Mouse (Mus musculus) lung, embryonic 16.5 days (tissue): ENCODE data around the gene Nipsnap1. TPM values are rescaled to one million over a fixed set of nuclear protein-coding genes. Genes with fewer than 3 reads are reported as not detected.

Source experiments
- ATAC-seq: fragments of 200-750 bp; cut with Nextera tagmentation; 2 replicates; pipeline ENCODE4 v1.8.0; 2017; ENCODE audit warnings: low read depth, mild to moderate bottlenecking, moderate library complexity
- H3K27ac ChIP-seq: fragments of 300-500 bp; sonication (generic); 2 replicates; pipeline ENCODE4 v1.5.1; 2014; ENCODE audit warnings: mild to moderate bottlenecking, control low read depth, low read length
- H3K27me3 ChIP-seq: fragments of 300-500 bp; sonication (generic); 2 replicates; pipeline ENCODE4 v1.6.1; 2014; ENCODE audit warnings: low read depth, low read length, mixed read lengths; ENCODE audit not compliant: control insufficient read depth, insufficient read depth
- H3K36me3 ChIP-seq: fragments of 300-500 bp; sonication (generic); 2 replicates; pipeline ENCODE4 v1.6.1; 2014; ENCODE audit warnings: low read length; ENCODE audit not compliant: control insufficient read depth, insufficient read depth
- H3K4me1 ChIP-seq: fragments of 300-500 bp; sonication (generic); replicated peaks from 2 replicates; pipeline ENCODE4 v1.6.1; 2014; ENCODE audit warnings: low read length, mixed read lengths; ENCODE audit not compliant: control insufficient read depth, insufficient read depth
- H3K4me2 ChIP-seq: fragments of 300-500 bp; sonication (generic); 2 replicates; pipeline ENCODE4 v1.6.1; 2014; ENCODE audit warnings: low read depth, low read length, control low read depth
- H3K4me3 ChIP-seq: fragments of 300-500 bp; sonication (generic); 2 replicates; pipeline ENCODE4 v1.5.1; 2014; ENCODE audit warnings: mild to moderate bottlenecking, low read length, control low read depth
- H3K9ac ChIP-seq: fragments of 300-500 bp; sonication (generic); 2 replicates; pipeline ENCODE4 v1.6.1; 2014; ENCODE audit warnings: low read length, control low read depth
- H3K9me3 ChIP-seq: fragments of 300-500 bp; sonication (generic); 2 replicates; pipeline ENCODE4 v1.6.1; 2016; ENCODE audit warnings: low read length; ENCODE audit not compliant: control insufficient read depth
- WGBS: fragments of 180-500 bp; shearing (Covaris S2); extraction: QIAGEN DNeasy Blood & Tissue Kit; methylation state at CpG from one replicate; pipeline ENCODE4 v1.1.7; 2014; 5-methylcytosine and 5-hydroxymethylcytosine counted together
- polyA plus RNA-seq: library from polyadenylated mRNA; unstranded; fragments of >200 nt; fragmentation: Nextera tagmentation; extraction: Ambion mirVana; gene quantifications from 2 replicates; pipeline ENCODE4 v1.2.1, GENCODE M21; 2015

The Nipsnap1 gene
- polyA plus RNA-seq, 1 experiment from 2014 or later: 30.1 TPM

DNA sequence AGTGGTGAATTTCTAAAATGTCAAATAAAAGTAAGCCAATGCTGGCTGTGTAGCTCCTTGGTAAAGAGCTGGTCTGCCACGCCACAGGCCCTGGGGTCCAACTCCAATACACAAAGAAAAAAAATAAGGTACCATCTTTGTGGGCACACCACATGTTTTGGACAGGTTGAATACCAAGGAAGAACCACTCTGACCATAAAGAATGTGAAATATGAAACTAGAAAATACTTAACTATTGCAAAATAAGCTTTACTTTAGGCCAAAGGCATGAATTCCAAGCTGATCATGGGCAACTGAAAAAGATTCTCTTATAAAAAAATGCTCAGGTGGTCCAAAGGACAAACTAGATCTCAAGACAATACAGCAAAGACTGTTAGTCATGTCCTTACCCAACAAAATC is 35.5 kb upstream of the Nipsnap1 start:
- WGBS: 75% methylated on average over 1 of the region's 1 CpGs
- H3K9ac ChIP-seq: no peak overlapping the region
- H3K27me3 ChIP-seq: no peaks in the 10 kb centered on the region
- H3K4me3 ChIP-seq: no peak overlapping the region
- no peak overlapping the region for H3K4me2 ChIP-seq
- H3K4me1 ChIP-seq: no peaks in the 10 kb centered on the region
- no peaks in the 10 kb centered on the region for H3K36me3 ChIP-seq
- H3K9me3 ChIP-seq: no peaks in the 10 kb centered on the region
- no peak overlapping the region for H3K27ac ChIP-seq
- ATAC-seq: no peak

DNA sequence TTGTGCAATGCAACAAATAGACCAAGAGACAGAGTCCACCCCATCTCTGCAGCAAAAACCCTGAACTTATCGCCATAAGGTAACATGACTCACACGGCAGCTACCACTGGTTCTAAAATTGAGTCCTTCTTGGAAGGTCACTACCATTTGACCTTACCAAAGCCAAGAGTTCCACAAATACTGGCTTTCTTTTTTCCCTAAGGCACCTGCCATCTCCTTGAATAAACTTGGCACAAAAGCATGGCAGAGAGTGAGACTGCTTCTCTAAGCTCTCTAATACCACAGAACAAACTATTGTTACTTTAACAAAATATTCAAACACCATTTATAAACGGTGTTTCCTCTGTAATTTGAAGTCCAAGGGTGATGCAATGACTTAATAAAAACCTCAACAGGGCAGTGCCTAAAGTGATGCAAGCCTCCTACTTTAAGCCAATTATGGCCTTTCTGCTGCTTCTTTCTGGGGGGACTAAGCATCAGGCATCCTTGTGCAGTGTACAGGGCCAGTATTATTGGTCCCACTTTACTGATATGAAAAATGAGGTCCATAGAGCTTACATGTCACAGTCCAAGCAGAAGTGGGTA is 32.7 kb upstream of the Nipsnap1 start:
- no peak overlapping the region for H3K9ac ChIP-seq
- H3K4me3 ChIP-seq: no peak overlapping the region
- H3K4me2 ChIP-seq: no peak overlapping the region
- no peaks in the 10 kb centered on the region for H3K9me3 ChIP-seq
- H3K27ac ChIP-seq: no peak overlapping the region
- 70% methylated on average over 3 of the region's 3 CpGs for WGBS
- no peaks in the 10 kb centered on the region for H3K27me3 ChIP-seq
- no peaks in the 10 kb centered on the region for H3K36me3 ChIP-seq
- H3K4me1 ChIP-seq: no peaks in the 10 kb centered on the region
- ATAC-seq: no peak

DNA sequence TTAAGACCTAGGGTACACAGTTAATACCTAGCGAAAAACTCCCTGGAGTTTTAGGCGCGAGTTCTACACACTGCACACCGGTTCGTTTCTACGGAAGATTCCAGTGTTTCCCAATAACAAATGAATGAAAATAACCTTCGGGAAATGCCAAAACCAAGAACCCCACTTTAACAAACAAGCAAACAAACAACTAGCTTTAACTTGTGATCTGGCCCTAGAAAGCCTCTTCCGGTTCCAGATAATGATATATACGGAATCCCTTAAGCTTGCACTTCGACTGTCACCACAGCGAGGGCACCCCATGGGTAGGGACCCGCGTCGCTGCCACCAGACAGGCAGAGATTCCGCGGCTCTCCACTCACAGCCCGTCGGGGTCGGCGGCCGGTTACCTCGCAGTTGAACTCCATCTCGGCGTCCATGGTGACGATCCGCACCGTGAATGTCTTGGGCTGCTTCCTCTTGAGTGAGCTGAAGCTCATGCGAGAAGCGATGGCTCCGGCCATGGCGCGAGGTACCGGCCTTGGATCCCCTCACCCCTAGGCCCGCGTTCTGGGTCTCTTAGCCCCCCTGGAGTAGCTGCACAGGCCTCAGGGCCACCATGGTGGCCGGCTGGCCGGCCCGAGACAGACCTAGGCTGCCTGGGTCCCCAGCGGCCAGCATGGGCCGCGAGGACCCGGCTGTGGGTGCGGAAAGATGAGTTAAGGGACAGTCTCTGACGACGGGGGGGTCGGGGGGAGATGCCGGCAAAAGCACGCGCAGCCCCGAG is 25.1 kb upstream of the Nipsnap1 start:
- 0 out of 2 replicates have a peak, but pooled peaks have one; percentile 1 for ATAC-seq
- H3K36me3 ChIP-seq: no peaks in the 10 kb centered on the region
- no peaks in the 10 kb centered on the region for H3K9me3 ChIP-seq
- WGBS: under 1% methylated on average over 50 of the region's 50 CpGs
- peak overlapping the region; percentile 98 for H3K9ac ChIP-seq
- H3K4me1 ChIP-seq: peaks cover 6% of the 10 kb centered on the region; the same call in 1 of the 2 replicates
- peak overlapping the region; percentile 57 for H3K4me2 ChIP-seq
- H3K27me3 ChIP-seq: no peaks in the 10 kb centered on the region
- peak overlapping the region; percentile 67 for H3K27ac ChIP-seq
- H3K4me3 ChIP-seq: peak overlapping the region; percentile 99

DNA sequence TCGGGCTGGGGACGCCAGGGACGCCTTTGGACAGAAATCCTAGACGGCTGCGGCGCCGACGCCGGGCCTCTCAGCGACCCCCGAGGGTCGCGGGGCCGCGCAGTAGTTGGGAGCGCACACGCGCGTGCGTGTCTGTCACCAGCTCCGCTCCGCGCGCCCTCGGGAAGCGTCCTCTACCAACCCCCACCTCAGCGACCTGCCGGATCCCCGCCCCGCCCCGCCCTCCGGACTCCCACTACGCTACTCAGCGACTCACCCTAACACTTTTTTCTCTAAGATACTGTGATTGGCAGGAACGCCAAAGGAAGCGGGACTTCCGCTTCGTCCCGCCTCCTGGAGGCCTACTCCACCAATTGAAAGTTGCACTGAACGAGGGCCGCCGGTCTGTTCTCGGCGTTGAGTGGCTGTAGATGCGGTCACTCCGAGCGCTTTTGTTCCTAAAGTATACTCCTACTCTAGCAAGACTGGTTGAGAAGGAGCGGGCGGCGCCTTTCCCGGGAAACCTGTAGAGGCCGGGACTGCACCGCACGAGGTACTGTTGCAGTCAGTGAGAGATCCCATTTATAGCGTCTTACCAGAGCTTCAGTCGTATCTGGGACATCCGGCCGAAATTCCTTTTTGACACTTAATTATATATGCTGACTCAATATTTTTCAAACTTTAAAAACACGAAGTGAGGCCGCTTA is 24.4 kb upstream of the Nipsnap1 start, which contains the start of gene Nf2:
Gene Nf2 (minus strand): TSS at position 279 of the 686 bp plus-strand sequence.
- Histone ChIP-seq H3K4me1 (peaks cover 6% of the 10 kb centered on the region; the same call in 1 of the 2 replicates), H3K4me3 (peak within 1 kb of the TSS; percentile 99), H3K27ac (peak within 1 kb of the TSS; percentile 70), H3K36me3 (no peaks in the 10 kb centered on the region), H3K4me2 (peak within 1 kb of the TSS; percentile 58), H3K9me3 (no peaks in the 10 kb centered on the region), H3K27me3 (no peaks in the 10 kb centered on the region), H3K9ac (peak within 1 kb of the TSS; percentile 98)
- under 1% methylated on average over 59 of the region's 60 CpGs for WGBS
- peak; percentile 99 for ATAC-seq

DNA sequence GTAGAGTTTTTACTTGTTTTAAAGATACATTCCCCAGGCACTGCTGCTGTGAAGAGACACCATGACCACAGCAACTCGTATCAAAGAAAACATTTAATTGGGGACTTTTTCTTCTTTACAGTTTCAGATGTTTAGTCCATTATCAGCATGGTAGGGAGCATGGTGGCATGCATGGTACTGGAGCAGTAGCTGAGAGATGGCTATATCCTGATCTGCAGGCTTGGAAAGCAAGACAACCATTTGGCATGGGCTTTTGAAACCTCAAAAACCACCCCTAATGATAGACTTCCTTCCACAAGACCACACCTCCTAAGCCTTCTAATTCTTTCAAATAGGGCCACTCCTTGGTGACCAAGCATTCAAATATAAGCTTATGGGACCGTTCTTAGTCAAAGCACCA is 23.3 kb upstream of the Nipsnap1 start:
- H3K4me1 ChIP-seq: peaks cover 6% of the 10 kb centered on the region; the same call in 1 of the 2 replicates
- H3K4me2 ChIP-seq: no peak overlapping the region
- no peak overlapping the region for H3K4me3 ChIP-seq
- no peaks in the 10 kb centered on the region for H3K9me3 ChIP-seq
- no peak for ATAC-seq
- no peak overlapping the region for H3K27ac ChIP-seq
- no peak overlapping the region for H3K9ac ChIP-seq
- H3K27me3 ChIP-seq: no peaks in the 10 kb centered on the region
- no peaks in the 10 kb centered on the region for H3K36me3 ChIP-seq
- 94% methylated on average over 2 of the region's 2 CpGs for WGBS

DNA sequence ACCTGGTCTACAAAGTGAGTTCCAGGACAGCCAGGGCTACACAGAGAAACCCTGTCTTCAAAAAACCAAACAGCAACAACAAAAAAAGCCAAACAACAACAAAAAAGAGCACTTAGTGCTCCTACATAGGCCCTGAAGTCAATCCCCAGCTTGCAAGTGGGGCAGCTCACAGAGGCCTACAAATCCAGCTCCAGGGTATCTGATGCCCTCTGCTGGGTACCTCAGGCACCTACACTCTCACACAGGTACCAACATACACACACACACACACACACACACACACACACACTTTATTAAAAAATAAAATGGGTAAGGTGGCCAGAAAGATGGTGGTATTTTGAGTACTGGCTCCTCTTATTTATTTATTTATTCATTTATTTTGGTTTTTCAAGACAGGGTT is 20.7 kb upstream of the Nipsnap1 start:
- ATAC-seq: no peak
- Histone ChIP-seq H3K9ac (no peak overlapping the region), H3K4me3 (no peak overlapping the region), H3K27me3 (no peaks in the 10 kb centered on the region), H3K4me1 (peaks cover 2% of the 10 kb centered on the region; the same call in 1 of the 2 replicates), H3K36me3 (no peaks in the 10 kb centered on the region), H3K27ac (no peak overlapping the region), H3K9me3 (no peaks in the 10 kb centered on the region), H3K4me2 (no peak overlapping the region)

DNA sequence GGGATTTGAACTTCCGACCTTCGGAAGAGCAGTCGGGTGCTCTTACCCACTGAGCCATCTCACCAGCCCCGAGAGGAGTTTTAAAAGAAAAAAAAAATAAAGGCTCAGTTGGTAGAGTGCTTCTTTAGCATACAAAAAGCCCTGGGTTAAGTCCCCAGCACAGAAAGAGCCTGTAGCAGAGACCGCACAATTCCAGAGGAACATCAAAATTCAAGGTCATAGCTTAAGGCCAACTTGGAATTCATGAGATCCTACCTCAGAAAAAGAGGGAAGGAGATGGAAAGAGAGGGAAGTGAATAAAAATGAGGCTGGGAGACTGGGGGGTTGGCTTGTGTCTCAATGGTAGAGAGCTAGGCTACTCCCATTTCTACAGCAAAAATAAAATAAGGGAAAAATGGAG is 19.6 kb upstream of the Nipsnap1 start:
- Histone ChIP-seq H3K9ac (no peak overlapping the region), H3K4me1 (no peaks in the 10 kb centered on the region; the same call in 1 of the 2 replicates), H3K4me3 (no peak overlapping the region), H3K27me3 (no peaks in the 10 kb centered on the region), H3K27ac (no peak overlapping the region), H3K36me3 (no peaks in the 10 kb centered on the region), H3K4me2 (no peak overlapping the region), H3K9me3 (no peaks in the 10 kb centered on the region)
- no peak for ATAC-seq
- WGBS: 89% methylated on average over 5 of the region's 5 CpGs

DNA sequence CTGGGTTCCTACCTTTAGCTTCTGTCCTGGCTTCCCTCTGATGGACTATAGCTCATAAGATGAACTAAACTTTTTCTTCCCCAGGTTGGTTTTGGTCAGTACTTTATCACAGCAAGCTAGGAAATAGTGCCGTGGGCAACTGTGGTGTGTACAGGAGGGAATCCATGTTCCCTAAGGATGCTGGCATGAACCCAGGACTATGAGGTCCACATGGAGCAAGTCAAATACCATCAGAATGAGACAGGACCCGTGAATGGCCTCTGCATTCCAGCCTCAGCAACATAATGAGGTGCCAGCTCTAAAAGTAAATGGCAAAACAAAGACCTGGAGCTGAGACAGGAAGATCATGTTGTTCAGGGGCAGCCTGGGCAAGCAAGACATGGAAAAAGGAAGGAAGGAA is 15.3 kb upstream of the Nipsnap1 start:
- no peaks in the 10 kb centered on the region for H3K36me3 ChIP-seq

DNA sequence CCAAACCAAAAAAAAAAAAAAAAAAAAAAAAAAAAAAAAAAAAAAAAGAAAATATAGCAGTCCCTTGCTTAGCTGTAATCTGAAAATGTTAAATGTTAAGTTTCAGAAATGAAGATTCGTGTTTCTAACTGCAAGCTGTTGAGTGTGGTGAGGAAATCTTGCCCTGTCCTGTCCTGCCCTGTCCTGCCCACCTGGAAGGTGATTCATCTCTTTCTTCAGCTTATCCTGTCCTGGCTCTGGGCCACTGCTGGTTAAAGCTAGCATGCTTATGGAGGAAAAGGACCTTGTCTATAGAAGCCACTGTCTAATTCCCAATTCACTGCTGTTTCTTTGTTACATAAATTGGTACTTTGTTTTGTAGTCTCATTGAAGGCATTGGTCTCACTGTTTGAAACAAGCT is 12.8 kb upstream of the Nipsnap1 start:
- no peak overlapping the region for H3K4me2 ChIP-seq
- H3K27me3 ChIP-seq: no peaks in the 10 kb centered on the region
- 53% methylated on average over 1 of the region's 1 CpGs for WGBS
- no peaks in the 10 kb centered on the region for H3K4me1 ChIP-seq
- H3K27ac ChIP-seq: no peak overlapping the region
- no peak overlapping the region for H3K4me3 ChIP-seq
- no peak overlapping the region for H3K9ac ChIP-seq
- H3K36me3 ChIP-seq: no peaks in the 10 kb centered on the region
- no peak for ATAC-seq
- no peaks in the 10 kb centered on the region for H3K9me3 ChIP-seq

More for the DNA sequence above, 15.3 kb upstream of the Nipsnap1 start:
- 38% methylated on average over 2 of the region's 2 CpGs for WGBS
- H3K9ac ChIP-seq: no peak overlapping the region
- H3K27me3 ChIP-seq: no peaks in the 10 kb centered on the region
- H3K4me2 ChIP-seq: no peak overlapping the region
- ATAC-seq: no peak
- no peak overlapping the region for H3K4me3 ChIP-seq
- no peaks in the 10 kb centered on the region for H3K9me3 ChIP-seq
- no peak overlapping the region for H3K27ac ChIP-seq
- H3K4me1 ChIP-seq: no peaks in the 10 kb centered on the region
